Mouse (Mus musculus): ENCODE data around the gene Mgme1.

Gene Mgme1

GRCm38 (mm10) chr2:144250111-144250510 lies 20.4 kb upstream of the Mgme1 start:
- in situ Hi-C loops (cut with MboI; ENCODE audit: unreplicated experiment in 2 of 2): no loop called here

GRCm38 (mm10) chr2:144262837-144263236 lies 7.6 kb upstream of the Mgme1 start:
- in situ Hi-C loops (cut with MboI; ENCODE audit: unreplicated experiment in 2 of 2): loop anchor here in 1 of 2 experiments (10.0 kb wide), 2 partner anchors 48 to 258 kb away; no protein-coding TSS in a partner anchor

DNA sequence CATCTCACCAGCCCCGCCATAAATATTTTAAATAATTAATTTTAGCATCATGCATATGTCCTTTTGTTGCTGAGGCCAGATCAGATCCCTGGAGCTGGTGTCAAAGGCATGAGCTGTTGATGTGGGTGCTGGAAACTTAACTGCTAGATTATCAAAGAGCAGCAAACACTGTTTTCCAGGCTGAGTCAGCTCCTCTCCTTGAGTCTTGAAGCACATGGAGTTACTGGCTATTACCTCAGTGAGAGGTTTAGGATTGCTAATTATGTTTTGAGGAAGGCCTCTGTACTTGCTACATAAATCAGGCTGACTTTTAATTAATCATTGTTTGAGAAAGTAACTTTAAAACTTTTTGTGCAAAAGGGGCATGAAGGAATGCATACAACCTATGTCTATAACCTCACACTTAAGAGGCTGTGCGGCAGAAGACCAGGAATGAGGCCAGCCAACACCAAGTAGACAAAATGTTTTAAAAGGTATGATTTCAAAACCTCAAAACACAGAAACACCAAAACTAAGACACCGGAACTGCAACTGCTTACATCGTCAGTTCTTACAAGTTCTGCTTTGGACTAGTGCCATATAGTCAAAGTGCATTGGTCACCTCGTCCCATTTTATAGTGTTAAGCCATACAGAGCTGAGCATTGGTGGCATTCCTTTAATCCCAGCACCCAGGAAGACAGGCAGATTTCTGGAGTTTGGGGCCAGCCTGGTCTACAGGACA lies 5.9 kb upstream of the Mgme1 start:
- in situ Hi-C loops (cut with MboI; ENCODE audit: unreplicated experiment in 2 of 2): loop anchor here in 1 of 2 experiments (5.0 to 10.0 kb wide), 3 partner anchors 32 to 260 kb away; no protein-coding TSS in a partner anchor

DNA sequence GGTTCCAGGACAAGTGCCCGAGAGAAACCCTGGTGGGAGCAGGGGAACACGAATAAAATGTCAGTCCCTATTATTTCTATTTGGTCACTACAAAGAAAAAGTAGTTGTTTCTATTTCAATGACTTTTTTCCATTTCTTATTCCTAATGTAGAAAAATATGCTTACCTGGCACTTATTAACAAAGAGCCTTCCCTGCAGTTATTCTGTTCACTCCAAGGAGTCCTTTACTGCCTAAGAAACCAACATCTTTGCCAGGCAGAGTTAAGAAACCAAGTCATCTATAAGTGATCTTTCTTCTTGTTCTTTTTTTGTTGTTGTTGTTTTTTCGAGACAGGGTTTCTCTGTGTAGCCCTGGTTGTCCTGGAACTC lies 5.4 kb upstream of the Mgme1 start:
- in situ Hi-C loops (cut with MboI; ENCODE audit: unreplicated experiment in 2 of 2): loop anchor here in 1 of 2 experiments (5.0 to 10.0 kb wide), 3 partner anchors 33 to 260 kb away; no protein-coding TSS in a partner anchor

DNA sequence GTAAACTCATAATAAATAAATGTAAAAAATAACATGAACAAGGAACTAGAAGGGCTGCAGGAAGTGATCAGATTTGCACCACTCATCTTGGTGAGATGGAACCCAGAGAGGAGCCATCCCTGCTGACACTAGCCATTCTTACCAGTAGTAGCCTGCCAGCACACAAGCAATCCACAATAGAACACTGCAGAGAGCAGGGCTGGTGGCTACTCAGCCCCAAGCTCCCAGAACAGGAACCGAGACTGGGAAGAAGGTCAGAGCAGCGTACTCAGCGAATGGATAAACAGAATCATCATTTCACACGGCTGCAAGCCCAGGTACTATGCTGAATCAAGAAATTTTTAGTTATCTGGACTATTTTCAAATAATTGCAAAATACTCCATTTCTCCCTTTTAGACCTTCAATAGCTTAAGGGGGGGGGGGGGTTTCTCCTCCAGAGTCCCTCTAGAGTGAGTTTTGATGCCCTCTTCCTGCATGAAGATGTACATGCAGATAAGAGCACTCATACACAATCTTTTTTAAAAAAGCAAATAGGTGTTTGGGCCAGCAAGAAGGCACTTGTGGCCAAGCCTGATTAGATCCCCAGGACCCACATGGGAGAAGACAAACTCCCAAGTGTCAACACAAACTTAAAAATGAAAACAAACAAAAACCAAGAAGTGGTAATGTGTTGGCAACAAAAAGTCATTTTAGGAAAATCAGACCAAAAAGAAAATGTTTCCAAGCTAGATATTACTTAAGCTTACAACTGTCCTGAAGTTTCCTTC lies 4.4 kb upstream of the Mgme1 start:
- in situ Hi-C loops (cut with MboI; ENCODE audit: unreplicated experiment in 2 of 2): loop anchor here in 1 of 2 experiments (5.0 to 10.0 kb wide), 3 partner anchors 34 to 261 kb away; no protein-coding TSS in a partner anchor

DNA sequence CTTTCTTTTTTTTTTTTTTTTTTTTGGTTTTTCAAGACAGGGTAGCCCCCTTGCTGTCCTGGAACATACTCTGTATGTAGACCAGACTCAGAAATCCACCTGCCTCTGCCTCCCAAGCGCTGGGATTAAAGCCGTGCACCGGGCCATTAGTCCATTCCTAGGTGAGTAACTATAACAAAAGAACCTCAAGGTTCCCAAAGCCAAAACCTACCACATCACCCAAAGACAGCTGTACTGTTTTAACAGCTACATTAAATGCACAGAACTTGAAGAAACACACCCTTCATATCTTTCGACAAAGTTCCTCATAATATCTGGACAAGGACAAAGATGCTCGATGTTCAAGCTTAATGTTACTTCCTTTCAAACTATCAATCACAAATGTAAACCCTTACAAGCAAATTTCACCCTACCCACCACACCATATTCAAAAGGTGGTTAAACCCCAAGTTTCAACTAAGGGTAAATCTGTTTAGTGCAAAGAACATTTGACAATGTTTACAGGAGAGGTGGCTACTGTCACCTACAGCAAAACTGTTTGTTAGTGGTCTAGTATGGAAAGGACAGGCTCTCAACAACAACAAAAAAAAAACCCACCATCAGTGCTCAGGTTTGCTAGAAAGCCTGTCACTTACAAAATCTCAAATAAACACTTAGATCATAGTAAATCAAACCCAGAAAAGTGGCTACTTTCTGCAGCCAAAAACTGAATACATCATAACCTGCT lies 3.3 kb upstream of the Mgme1 start:
- in situ Hi-C loops (cut with MboI; ENCODE audit: unreplicated experiment in 2 of 2): loop anchor here in 1 of 2 experiments (5.0 to 10.0 kb wide), 3 partner anchors 35 to 262 kb away; no protein-coding TSS in a partner anchor

DNA sequence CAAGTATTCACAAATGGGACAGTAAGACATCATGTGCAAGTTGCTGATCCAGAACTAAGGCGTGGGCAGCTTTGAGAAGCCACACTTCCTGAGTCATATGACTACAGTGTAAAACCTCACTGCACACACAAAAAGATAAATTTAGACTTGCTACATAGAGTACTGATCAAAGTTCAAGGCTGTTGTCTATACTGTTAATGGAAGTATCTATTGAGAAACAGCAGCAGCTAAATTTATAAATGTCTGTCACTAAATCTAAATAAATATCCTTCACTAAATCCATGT lies 2.8 kb upstream of the Mgme1 start:
- in situ Hi-C loops (cut with MboI; ENCODE audit: unreplicated experiment in 2 of 2): loop anchor here in 1 of 2 experiments (5.0 to 10.0 kb wide), 3 partner anchors 35 to 263 kb away; no protein-coding TSS in a partner anchor

DNA sequence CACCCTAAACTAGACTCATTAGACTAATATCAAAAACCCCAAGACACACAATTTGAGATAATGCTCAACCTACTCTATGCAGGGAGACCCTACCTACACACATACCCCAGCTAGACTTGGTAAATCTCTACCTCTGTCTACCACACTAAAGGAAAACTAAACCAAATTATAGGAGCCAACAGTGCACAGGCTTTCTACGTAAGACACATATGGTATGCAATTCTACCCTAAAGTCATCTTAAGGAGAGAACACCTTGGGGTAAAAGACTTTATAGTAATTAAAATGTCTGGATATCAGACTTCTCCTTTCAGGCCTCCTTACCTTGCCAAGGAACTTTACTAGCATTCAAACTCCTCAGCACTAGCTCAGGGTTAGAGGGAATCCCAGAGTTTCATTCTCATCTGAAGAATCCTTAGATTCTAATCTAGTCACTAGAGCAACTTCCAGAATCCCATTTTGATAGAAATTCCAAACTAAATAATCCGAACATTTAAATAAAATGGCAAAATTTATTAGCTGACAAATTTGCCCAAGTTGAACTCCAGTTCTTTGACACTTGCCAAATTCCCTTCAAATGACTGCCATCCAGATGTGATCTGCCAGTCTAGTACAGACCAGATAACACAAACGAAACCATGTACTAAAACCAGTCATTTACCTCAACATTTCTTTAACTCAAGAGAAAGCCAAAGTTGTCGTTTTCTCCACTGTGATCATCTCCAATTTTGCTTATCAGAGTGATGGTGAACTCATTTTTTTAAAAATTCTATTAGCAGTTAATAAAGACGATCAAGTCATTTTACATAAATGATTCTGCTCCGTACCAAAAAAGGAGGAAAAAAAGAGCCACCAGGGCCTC lies 1.8 kb upstream of the Mgme1 start:
- in situ Hi-C loops (cut with MboI; ENCODE audit: unreplicated experiment in 2 of 2): loop anchor here in 1 of 2 experiments (5.0 to 10.0 kb wide), 3 partner anchors 36 to 264 kb away; no protein-coding TSS in a partner anchor

- in situ Hi-C loops (cut with MboI; ENCODE audit: unreplicated experiment in 2 of 2): loop anchor here in 1 of 2 experiments (5.0 to 10.0 kb wide), 3 partner anchors 37 to 264 kb away; no protein-coding TSS in a partner anchor
These were observed 1.2 kb upstream of the Mgme1 start for GRCm38 (mm10) chr2:144269306-144269650.

GRCm38 (mm10) chr2:144269679-144270475 lies 586 bp upstream of the Mgme1 start:
- in situ Hi-C loops (cut with MboI; ENCODE audit: unreplicated experiment in 2 of 2): loop anchor here in 1 of 2 experiments (5.0 to 10.0 kb wide), 4 partner anchors 38 to 265 kb away; no protein-coding TSS in a partner anchor

GRCm38 (mm10) chr2:144272088-144272487 lies 1.6 kb downstream of the Mgme1 start:
- in situ Hi-C loops (cut with MboI; ENCODE audit: unreplicated experiment in 2 of 2): loop anchor here in 1 of 2 experiments (10.0 kb wide), 1 partner anchor 157 kb away; no protein-coding TSS in a partner anchor

DNA sequence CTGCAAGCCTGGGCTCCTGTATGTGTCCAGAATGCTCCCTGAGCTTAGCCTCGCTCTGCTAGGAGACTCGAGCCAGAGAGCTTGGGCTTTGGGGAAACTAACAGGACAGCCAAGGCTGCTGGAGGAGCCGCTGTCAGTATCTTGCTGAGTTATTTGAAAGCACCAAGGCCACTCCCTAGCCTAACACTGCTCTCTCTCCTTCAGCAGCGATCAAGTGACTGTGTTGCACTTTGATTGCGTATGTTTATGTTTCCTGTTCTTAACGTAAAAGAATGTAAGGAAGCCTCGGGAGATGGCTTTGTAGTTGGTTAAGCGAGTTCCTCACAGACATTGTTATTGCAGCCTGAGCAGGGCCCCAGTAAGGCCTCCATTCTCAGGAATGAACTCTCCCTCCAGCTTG lies 4.3 kb downstream of the Mgme1 start:
- in situ Hi-C loops (cut with MboI; ENCODE audit: unreplicated experiment in 2 of 2): loop anchor here in 1 of 2 experiments (10.0 kb wide), 1 partner anchor 160 kb away; no protein-coding TSS in a partner anchor

GRCm38 (mm10) chr2:144276885-144277284 lies 6.4 kb downstream of the Mgme1 start:
- in situ Hi-C loops (cut with MboI; ENCODE audit: unreplicated experiment in 2 of 2): loop anchor here in 1 of 2 experiments (10.0 kb wide), 1 partner anchor 162 kb away; no protein-coding TSS in a partner anchor

GRCm38 (mm10) chr2:144279742-144280141 lies 9.3 kb downstream of the Mgme1 start:
- in situ Hi-C loops (cut with MboI; ENCODE audit: unreplicated experiment in 2 of 2): loop anchor here (10.0 kb wide), 3 partner anchors 45 to 415 kb away; partner anchors contain the start of gene Bfsp1 (in 1 of the 2)

DNA sequence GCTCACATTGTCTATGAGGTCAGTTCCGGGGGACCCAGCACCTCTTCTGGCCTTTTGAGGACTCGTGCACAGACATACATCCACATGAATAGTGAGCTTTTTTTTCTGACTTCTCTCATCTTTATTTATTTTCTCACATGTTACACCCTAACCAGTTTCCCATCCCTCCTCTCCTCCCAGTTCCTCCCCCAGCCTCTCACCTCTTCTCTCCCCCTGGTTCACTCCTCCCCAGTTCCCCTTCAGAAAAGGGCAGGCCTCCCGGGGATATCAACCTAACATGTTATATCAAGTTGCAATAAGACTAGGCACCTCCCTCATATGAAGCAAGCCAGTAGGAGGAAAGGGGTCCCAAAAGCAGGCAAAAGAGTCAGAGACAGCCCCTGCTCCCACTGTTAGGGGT lies 10.1 kb downstream of the Mgme1 start:
- in situ Hi-C loops (cut with MboI; ENCODE audit: unreplicated experiment in 2 of 2): loop anchor here (10.0 kb wide), 2 partner anchors 46 to 416 kb away; partner anchors contain the start of gene Bfsp1 (in 1 of the 2)

- in situ Hi-C loops (cut with MboI; ENCODE audit: unreplicated experiment in 2 of 2): loop anchor here (10.0 kb wide), 2 partner anchors 47 to 417 kb away; partner anchors contain the start of gene Bfsp1 (in 1 of the 2)
These were observed 11.0 kb downstream of the Mgme1 start for GRCm38 (mm10) chr2:144281417-144281816.

- in situ Hi-C loops (cut with MboI; ENCODE audit: unreplicated experiment in 2 of 2): loop anchor here in 1 of 2 experiments (10.0 kb wide), 1 partner anchor 286 kb away; no protein-coding TSS in a partner anchor
These were observed 19.9 kb downstream of the Mgme1 start for GRCm38 (mm10) chr2:144290321-144290720.

GRCm38 (mm10) chr2:144291600-144292305 lies 21.3 kb downstream of the Mgme1 start:
- in situ Hi-C loops (cut with MboI; ENCODE audit: unreplicated experiment in 2 of 2): loop anchor here in 1 of 2 experiments (10.0 kb wide), 1 partner anchor 287 kb away; no protein-coding TSS in a partner anchor

Measured in v-Abl transformed pro-B cells (cell line).